Mouse (Mus musculus): ENCODE measurements around the gene Arhgap6.
"Not testable (repeated sequence)": the region's sequence is repeated elsewhere in the genome, so short reads cannot be mapped to it uniquely, and the experiment has no call there.

Gene Arhgap6

DNA sequence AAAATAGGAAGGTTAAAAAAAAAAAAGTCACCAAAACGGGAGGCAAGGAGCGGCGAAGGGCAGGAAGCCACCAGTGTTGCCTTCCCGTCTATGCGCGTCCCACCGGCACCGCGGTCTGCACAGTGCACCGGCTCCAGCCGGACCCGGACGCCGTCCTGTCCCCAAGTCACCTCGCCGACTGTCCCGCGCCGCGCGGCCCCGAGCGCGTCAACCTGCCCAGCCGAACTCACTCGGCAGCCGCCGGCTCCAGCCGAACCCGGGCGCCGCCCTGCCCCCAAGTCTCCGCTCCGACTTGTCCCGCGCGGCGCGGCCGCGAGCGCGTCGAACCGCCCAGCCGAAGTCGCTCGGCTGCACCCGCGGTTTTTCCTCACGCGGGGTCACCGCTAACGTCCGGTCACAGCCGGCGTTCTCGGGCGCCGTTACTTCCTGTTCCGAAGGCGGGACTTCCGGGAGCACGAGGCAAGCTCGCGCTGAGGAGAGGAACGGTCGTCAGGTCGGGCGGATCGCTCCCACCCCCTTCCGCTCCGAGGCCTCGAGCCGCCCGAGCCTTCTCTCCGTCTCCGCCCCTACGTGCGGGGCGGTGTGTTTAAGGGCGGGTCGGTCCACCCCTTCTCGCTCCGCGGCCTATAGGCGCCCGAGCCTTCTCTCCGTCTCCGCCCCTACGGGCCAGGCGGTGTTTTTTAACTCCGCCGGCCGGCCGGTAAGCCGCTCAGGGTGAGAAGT lies 525.2 kb downstream of the Arhgap6 start, which contains the start of gene Hccs:
TSS of gene Hccs (minus strand) at position 428 of the 723 bp plus-strand sequence.
- peak; percentile 82 to 86 for DNase-seq

DNA sequence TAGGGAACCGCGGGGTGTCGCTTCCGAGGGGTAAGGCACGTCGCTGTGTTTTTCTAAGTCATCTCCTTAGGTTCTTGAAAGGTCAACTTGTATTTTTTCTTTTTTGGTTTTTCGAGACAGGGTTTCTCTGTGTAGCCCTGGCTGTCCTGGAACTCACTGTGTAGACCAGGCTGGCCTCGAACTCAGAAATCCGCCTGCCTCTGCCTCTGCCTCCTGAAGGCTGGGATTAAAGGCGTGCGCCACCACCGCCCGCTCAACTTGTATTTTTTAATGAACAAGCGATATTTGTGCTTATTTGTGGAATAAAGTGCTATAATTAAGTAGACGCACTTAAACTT lies 525.7 kb downstream of the Arhgap6 start:
- DNase-seq, result not testable (repeated sequence)

DNA sequence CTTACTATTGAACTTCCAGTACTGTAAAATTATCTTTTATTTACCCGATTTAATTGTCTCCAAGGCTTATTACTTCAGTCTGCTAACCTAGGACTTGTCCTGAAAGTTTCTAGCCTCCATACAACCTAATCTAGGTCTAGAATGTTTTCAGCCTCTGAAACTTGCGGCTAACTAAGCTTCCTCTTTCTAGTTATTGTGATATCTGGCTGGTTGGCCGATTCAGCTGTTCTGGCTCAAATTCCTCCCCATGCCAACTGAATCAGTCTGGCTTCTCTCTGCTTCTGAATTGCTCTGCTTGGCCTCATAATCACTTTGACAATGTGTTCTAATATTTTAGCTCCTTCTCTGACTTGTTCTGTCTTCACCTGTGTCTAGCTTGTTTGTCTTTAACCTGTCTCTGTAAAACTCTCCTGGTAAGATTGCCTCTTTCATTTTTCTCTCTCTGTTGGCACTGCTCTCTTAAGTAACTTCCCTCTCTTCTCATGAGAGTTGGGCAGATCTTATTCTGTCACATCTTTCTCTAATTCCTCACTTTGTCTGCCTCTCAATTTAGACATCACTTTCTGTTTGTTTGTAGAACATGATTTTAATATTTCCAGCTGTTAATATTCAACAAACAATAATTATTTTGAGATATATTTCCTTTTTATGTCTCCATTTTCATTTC lies 531.2 kb downstream of the Arhgap6 start:
- DNase-seq, result no peak

DNA sequence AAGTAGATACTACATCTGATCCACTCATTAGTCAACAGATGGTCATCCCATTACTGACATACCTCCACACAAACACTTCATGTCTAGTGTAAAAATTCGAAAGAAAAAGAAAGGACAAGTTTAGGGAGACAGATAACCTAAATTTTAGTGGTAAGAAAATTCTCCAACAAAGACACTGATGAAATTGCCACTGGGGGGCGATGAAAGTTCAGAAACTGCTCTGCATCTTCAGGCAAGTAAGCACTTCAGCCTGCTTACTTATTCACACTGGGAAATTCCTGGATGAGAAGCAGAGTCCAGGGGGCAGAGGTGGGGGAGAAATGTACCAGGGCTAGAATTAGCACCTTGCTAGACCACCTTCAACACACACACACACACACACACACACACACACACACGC lies 537.4 kb downstream of the Arhgap6 start:
- peak in 1 of 2 experiments; percentile 10 for DNase-seq

DNA sequence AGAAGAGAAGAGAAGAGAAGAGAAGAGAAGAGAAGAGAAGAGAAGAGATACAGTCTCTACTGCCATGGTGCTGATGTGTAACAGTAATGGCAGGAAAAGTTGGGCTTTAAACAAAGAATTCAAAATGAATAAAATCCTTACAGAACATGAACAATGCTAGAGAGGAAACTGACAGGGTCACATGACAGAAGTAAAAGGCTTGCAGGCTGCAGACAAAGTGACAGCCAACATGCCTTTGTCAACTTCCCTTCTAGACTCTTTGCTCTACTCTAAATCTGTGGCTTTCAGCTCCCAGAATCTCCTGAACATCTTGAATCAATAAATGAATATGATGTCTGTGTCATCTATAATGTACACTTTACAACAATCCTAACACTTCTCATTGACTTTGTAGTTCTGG lies 542.7 kb downstream of the Arhgap6 start:
- DNase-seq, result no peak

DNA sequence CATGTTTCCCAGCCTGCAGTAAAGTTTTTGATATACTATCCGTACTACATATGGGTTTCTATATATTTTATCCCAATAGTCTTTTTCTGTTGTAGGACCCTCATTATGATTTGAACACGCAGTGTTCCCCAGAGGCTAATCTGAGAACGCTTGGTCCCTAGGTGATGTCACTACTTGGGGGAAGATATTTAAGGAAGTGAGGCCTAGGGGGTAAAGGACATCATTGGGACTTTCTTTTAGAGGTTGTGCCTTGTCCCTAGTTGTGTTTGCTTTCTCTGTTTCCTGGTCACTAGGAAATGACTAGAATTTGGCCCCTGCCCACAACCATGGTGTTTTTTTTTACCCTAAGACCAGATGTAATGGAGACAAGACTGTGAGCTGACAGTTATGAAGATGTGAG lies 543.3 kb downstream of the Arhgap6 start:
- DNase-seq, result no peak
